Mouse (Mus musculus): Measurements from ENCODE around the gene Gm47996.
A peak's percentile ranks its signal among the peaks of the same experiment; 100 is the strongest.

DNA sequence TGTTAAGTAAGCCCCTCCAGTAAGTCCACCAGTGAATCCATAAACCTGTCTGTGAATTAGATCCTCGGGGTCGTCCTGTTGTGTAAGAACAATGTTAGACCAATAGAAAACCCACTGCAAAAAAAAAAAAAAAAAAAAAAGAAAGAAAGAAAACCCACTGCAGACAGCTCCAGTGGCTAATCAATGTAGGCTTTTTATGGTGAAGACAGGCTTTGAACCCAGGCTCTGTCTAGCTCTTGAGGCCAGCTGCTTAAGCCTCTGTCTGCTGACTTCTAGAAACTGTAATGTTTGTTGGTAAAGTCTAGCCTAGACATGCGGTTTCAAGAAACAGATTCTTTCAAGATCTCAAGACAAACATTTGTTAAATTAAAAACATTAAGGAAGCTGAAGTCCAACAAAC lies 40.2 kb downstream of the Gm47996 start:
- no peak for TF ChIP-seq USF2 (IDR thresholded peaks at IDR 0.05; ENCODE audit: borderline replicate concordance in 1 of 2, insufficient read depth in 1 of 2, low read depth in 1 of 2, low read length in 2 of 2)
- TF ChIP-seq BHLHE40 (IDR thresholded peaks at IDR 0.05; ENCODE audit: borderline replicate concordance, low read depth, low read length), result no peak
- no peak for TF ChIP-seq MXI1 (IDR thresholded peaks at IDR 0.05; ENCODE audit: low read depth, low read length)
- no peak for TF ChIP-seq POLR2A (IDR thresholded peaks at IDR 0.05; ENCODE audit: control insufficient read depth in 1 of 2, insufficient read depth in 1 of 2, low read depth in 1 of 2, low read length in 2 of 2, poor library complexity in 1 of 2)
- no peak for TF ChIP-seq TAL1 (IDR thresholded peaks at IDR 0.05; ENCODE audit: low read length)
- TF ChIP-seq TBP (IDR thresholded peaks at IDR 0.05; ENCODE audit: low read depth, low read length), result no peak
- TF ChIP-seq POLR2AphosphoS2 (IDR thresholded peaks at IDR 0.05; ENCODE audit: low read length), result no peak
- TF ChIP-seq CTCF (IDR thresholded peaks at IDR 0.05 in 2 of 3, conservative IDR thresholded peaks at IDR 0.05 in 1 of 3; ENCODE audit: control insufficient read depth in 1 of 3, insufficient read depth in 1 of 3, low read depth in 2 of 3, low read length in 3 of 3, poor library complexity in 1 of 3, severe bottlenecking in 1 of 3), result no peak
- TF ChIP-seq ZC3H11A (IDR thresholded peaks at IDR 0.05; ENCODE audit: low read depth, low read length), result no peak
- TF ChIP-seq RCOR1 (IDR thresholded peaks at IDR 0.05; ENCODE audit: low read depth, low read length), result no peak
- 0 out of 2 replicates have a peak, but pooled peaks have one; percentile 14 for TF ChIP-seq TCF12 (IDR thresholded peaks at IDR 0.05; ENCODE audit: low read depth, low read length)

Measured in MEL (cell line).